Mouse (Mus musculus) ES-Bruce4 (cell line): ENCODE results near the gene Dazap2.

ENCODE experiments used
- CTCF ChIP-seq: IDR thresholded peaks from one replicate; pipeline ENCODE4 v1.8.1; 2011; ENCODE audit warnings: low read depth, low read length
- EP300 ChIP-seq: IDR thresholded peaks from 2 replicates; pipeline ENCODE4 v1.6.1; 2011; ENCODE audit warnings: low read depth, low read length; ENCODE audit not compliant: insufficient read depth
- POLR2A ChIP-seq: IDR thresholded peaks from one replicate; pipeline ENCODE4 v1.8.1; 2011; ENCODE audit warnings: low read length; ENCODE audit not compliant: insufficient read depth

DNA sequence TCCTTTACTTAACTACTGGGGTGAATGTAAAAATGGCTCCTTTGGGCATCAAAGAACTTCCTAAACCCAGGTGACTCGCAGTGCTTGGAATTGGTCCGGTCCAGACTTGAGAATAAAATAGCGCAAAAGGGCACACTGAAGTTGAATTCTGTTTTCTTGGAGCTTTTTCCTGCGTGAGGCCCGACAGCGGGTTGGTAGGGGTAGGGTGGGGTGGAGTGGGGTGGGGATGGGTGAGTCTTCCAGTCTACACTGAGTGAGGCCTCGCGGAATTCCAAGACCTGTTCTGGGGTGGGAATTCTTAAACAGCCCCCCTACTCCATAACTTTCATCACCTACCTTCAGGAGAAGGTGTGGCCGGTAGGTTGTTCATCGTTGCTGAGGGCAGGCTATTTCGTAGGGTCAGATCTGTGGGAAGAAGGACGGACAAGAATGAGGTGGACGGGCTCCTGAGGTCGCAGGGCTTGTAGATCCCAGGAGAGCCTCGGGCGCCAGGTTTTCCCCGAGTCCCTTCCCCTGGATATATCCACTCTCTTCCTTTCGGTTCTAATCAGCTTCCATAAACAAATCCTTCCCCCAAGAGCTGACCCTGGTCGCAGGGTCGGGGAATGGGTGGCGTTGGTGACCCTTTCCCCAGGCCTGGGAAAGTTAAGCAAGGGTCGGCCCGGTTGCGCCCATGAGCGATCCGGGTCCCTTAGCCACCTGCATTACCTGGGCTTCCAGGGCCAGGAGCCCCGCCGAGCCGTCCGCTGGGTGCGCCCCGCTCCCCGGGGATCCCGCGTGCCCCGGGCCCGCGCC is 20.9 kb downstream of the Dazap2 start:
- TF ChIP-seq CTCF (no peak), POLR2A (no peak), EP300 (no peak)
